Mouse (Mus musculus): Measurements from ENCODE around the gene 1810037I17Rik. TPM values are rescaled to one million over a fixed set of nuclear protein-coding genes. Genes with fewer than 3 reads are reported as not detected.

The 1810037I17Rik gene
- total and polyA plus RNA-seq, 3 experiments, result 33.7 to 100 (median 90.7) TPM

DNA sequence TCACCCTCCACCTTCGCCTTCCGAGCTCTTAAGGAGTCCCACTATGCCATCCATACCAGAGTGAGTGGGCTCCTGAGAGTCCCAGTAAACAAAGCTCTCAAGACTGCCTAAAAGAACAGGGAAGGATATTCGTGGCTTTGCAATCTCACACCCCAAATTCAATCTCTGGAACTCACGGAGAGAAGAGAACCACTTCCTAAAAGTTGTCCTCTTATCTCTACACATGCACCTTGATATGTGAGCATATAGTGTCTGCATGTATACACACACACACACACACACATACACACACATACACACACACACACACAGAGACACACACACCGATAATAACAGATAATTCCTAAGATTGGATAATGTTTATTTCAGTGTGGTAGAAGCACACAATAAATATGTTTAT, 8.5 kb upstream of the 1810037I17Rik start:
- TF ChIP-seq POLR2A (IDR thresholded peaks at IDR 0.05; ENCODE audit: insufficient read depth, low read depth, low read length) (no peak), CTCF (IDR thresholded peaks at IDR 0.05) (no peak), EP300 (IDR thresholded peaks at IDR 0.05; ENCODE audit: insufficient read depth, low read depth, low read length) (no peak)
- intact Hi-C loops (cut with DNase I), result no loop called here
- DNase-seq, result no peak
- H3K9ac ChIP-seq (ENCODE audit: low read depth, low read length), result no peak overlapping the region
- no peak overlapping the region for H3K27ac ChIP-seq
- no peaks in the 10 kb centered on the region for H3K4me1 ChIP-seq (ENCODE audit: control insufficient read depth, insufficient read depth, low read length)
- no peaks in the 10 kb centered on the region for H3K79me2 ChIP-seq (replicated peaks; ENCODE audit: control insufficient read depth, insufficient read depth, low read length)
- H3K4me3 ChIP-seq, result no peak overlapping the region
- no peaks in the 10 kb centered on the region for H3K36me3 ChIP-seq (ENCODE audit: control insufficient read depth, insufficient read depth, low read length)
- WGBS, result 79% methylated on average over 5 of the region's 5 CpGs
- H3K27me3 ChIP-seq (ENCODE audit: control insufficient read depth, insufficient read depth, low read length), result no peaks in the 10 kb centered on the region

DNA sequence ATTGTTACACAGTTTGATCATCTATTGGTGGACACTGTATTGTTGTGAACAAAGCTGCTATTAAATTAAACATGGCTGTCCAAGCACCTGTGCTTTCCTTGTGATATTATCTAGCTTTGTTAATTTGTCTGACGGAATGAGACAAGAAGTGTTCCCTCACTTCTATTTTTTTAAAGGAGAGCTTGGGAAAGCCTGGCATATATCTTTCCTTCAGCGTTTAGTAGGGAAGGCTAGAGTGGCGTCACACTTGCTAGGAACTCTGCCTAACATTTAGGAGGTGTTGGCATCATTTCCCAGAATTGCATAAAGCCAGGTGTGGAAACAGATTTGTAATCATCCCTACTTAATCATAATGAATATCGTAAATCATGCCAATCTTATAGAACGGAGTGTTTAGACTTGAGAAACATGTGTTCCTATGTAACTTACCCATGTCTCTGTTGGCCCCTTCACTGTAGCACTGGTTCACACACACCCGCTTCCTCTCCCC, 7.8 kb upstream of the 1810037I17Rik start:
- intact Hi-C loops (cut with DNase I), result no loop called here

DNA sequence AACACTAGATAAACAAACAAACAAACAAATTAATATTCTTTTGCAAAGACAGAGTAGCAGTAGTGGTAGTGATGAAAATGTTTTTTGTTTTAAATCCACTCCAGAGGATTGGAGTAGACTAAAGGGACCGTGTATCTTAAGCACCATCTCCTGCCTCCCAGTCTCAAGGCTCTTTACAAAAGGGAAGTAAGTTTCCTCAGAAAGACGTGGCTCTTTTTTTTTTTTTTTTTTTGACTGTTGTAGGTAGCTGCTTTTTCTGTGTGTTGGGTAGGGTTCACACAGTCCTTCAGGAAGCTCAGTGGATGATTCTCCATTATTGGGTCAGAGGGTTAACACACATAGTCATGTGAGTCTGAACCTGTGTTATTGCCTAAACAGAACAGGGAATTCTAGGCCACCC, 5.3 kb upstream of the 1810037I17Rik start:
- H3K27me3 ChIP-seq (ENCODE audit: control insufficient read depth, insufficient read depth, low read length), result no peaks in the 10 kb centered on the region
- WGBS, result 55% methylated on average over 2 of the region's 2 CpGs
- no peak for TF ChIP-seq CTCF (IDR thresholded peaks at IDR 0.05)
- TF ChIP-seq POLR2A (IDR thresholded peaks at IDR 0.05; ENCODE audit: insufficient read depth, low read depth, low read length), result no peak
- no peak for TF ChIP-seq EP300 (IDR thresholded peaks at IDR 0.05; ENCODE audit: insufficient read depth, low read depth, low read length)
- H3K4me3 ChIP-seq, result no peak overlapping the region
- no peak overlapping the region for H3K9ac ChIP-seq (ENCODE audit: low read depth, low read length)
- H3K4me1 ChIP-seq (ENCODE audit: control insufficient read depth, insufficient read depth, low read length), result no peaks in the 10 kb centered on the region
- no peaks in the 10 kb centered on the region for H3K79me2 ChIP-seq (replicated peaks; ENCODE audit: control insufficient read depth, insufficient read depth, low read length)
- H3K36me3 ChIP-seq (ENCODE audit: control insufficient read depth, insufficient read depth, low read length), result no peaks in the 10 kb centered on the region
- H3K27ac ChIP-seq, result no peak overlapping the region
- intact Hi-C loops (cut with DNase I), result no loop called here
- DNase-seq, result no peak

More for the DNA sequence above, 7.8 kb upstream of the 1810037I17Rik start:
- DNase-seq, result no peak
- H3K9ac ChIP-seq (ENCODE audit: low read depth, low read length), result no peak overlapping the region
- H3K79me2 ChIP-seq (replicated peaks; ENCODE audit: control insufficient read depth, insufficient read depth, low read length), result no peaks in the 10 kb centered on the region
- H3K4me1 ChIP-seq (ENCODE audit: control insufficient read depth, insufficient read depth, low read length), result no peaks in the 10 kb centered on the region
- no peaks in the 10 kb centered on the region for H3K36me3 ChIP-seq (ENCODE audit: control insufficient read depth, insufficient read depth, low read length)
- TF ChIP-seq EP300 (IDR thresholded peaks at IDR 0.05; ENCODE audit: insufficient read depth, low read depth, low read length) (no peak), CTCF (IDR thresholded peaks at IDR 0.05) (no peak), POLR2A (IDR thresholded peaks at IDR 0.05; ENCODE audit: insufficient read depth, low read depth, low read length) (no peak)
- H3K4me3 ChIP-seq, result no peak overlapping the region
- no peak overlapping the region for H3K27ac ChIP-seq
- WGBS, result 68% methylated on average over 6 of the region's 6 CpGs
- H3K27me3 ChIP-seq (ENCODE audit: control insufficient read depth, insufficient read depth, low read length), result no peaks in the 10 kb centered on the region

DNA sequence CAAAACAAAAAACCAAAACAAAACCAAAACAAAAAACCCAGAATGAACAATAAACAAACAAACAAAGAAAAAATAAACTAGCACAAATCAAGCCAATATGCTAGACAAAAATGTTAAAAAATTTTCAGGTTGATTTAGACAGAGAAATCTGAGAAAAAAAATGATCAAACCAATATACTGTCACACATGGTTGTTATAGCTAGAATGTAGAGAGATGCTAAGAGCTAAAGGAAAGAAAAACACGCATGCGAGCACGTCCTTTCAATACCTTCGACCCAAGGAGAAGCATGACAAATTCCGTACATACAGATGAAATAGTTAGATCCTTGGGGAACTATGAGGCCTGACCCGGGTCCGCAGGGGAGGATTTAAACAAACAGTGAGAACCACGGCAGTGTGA, 4.7 kb upstream of the 1810037I17Rik start, which contains the start of gene Gm10959:
Gene Gm10959, minus strand, starts transcription at position 101 of the 400 bp plus-strand sequence.
- no peak for TF ChIP-seq POLR2A (IDR thresholded peaks at IDR 0.05; ENCODE audit: insufficient read depth, low read depth, low read length)
- TF ChIP-seq EP300 (IDR thresholded peaks at IDR 0.05; ENCODE audit: insufficient read depth, low read depth, low read length), result no peak
- TF ChIP-seq CTCF (IDR thresholded peaks at IDR 0.05), result no peak
- H3K79me2 ChIP-seq (replicated peaks; ENCODE audit: control insufficient read depth, insufficient read depth, low read length), result no peaks in the 10 kb centered on the region
- intact Hi-C loops (cut with DNase I), result no loop called here
- no peak within 1 kb of the TSS for H3K4me3 ChIP-seq
- no peak within 1 kb of the TSS for H3K27ac ChIP-seq
- 89% methylated on average over 8 of the region's 8 CpGs for WGBS
- no peaks in the 10 kb centered on the region for H3K27me3 ChIP-seq (ENCODE audit: control insufficient read depth, insufficient read depth, low read length)
- no peak within 1 kb of the TSS for H3K9ac ChIP-seq (ENCODE audit: low read depth, low read length)
- no peak for DNase-seq
- no peaks in the 10 kb centered on the region for H3K4me1 ChIP-seq (ENCODE audit: control insufficient read depth, insufficient read depth, low read length)
- no peaks in the 10 kb centered on the region for H3K36me3 ChIP-seq (ENCODE audit: control insufficient read depth, insufficient read depth, low read length)

DNA sequence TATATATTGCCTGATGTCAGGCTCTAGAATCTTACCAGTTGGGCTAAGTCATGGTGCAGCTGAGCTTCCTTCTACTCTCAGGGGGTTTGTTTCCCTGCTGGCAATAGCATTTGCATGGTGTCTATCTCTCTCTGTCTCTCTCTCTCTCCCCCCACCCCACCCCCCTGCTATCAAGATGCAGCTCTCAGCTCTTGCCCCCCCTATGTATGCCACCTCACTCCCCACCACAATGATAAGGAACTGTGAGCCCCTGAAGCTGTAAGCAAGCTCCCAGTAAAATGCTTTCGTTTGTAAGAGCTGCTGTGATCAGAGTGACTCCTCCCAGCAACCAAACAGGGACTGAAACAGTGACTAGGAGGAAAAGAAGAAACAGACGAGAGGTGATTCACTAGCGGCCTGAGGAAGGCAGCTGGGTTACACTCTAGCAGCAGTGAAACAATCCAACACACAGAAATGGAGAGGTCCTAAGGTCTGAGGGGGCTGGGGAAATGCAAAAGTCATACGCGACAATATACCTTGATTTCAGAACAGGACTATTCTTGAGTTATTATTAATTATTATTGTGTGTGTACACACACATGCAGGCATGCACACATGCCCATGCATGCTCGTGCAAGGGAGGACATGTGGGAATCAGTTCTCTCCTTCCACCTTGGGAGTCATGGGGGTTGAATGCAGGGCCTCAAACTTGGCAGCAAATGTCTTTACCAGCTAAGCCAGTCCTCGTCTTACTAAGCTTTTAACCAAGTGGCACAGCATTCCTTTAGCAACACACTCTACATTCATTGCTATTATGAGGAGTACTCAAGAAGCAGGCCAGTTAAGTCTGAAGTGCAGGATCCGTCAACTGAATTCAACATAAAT, 3.2 kb upstream of the 1810037I17Rik start:
- H3K27me3 ChIP-seq (ENCODE audit: control insufficient read depth, insufficient read depth, low read length), result no peaks in the 10 kb centered on the region
- H3K36me3 ChIP-seq (ENCODE audit: control insufficient read depth, insufficient read depth, low read length), result no peaks in the 10 kb centered on the region
- no peaks in the 10 kb centered on the region for H3K79me2 ChIP-seq (replicated peaks; ENCODE audit: control insufficient read depth, insufficient read depth, low read length)
- no peak overlapping the region for H3K4me3 ChIP-seq
- DNase-seq, result no peak
- no peak overlapping the region for H3K27ac ChIP-seq
- intact Hi-C loops (cut with DNase I), result loop anchor here (10.0 kb wide), 2 partner anchors 584 to 1626 kb away; partner anchors contain the start of gene Alg14
- WGBS, result 65% methylated on average over 8 of the region's 8 CpGs
- no peak overlapping the region for H3K9ac ChIP-seq (ENCODE audit: low read depth, low read length)
- TF ChIP-seq EP300 (IDR thresholded peaks at IDR 0.05; ENCODE audit: insufficient read depth, low read depth, low read length), result no peak
- TF ChIP-seq POLR2A (IDR thresholded peaks at IDR 0.05; ENCODE audit: insufficient read depth, low read depth, low read length), result no peak
- TF ChIP-seq CTCF (IDR thresholded peaks at IDR 0.05), result no peak
- H3K4me1 ChIP-seq (ENCODE audit: control insufficient read depth, insufficient read depth, low read length), result peaks cover 2% of the 10 kb centered on the region
